Mouse (Mus musculus): ENCODE measurements around the gene Tmem182. TPM values are rescaled to one million over a fixed set of nuclear protein-coding genes. Genes with fewer than 3 reads are reported as not detected.

Tmem182 gene
- polyA plus RNA-seq, 1 experiment from 2014 or later, result 0.69 TPM

GRCm38 (mm10) chr1:40776102-40776501 lies 29.3 kb upstream of the Tmem182 start:
- 89% methylated on average over 2 of the region's 2 CpGs for WGBS
- no peak overlapping the region for H3K27ac ChIP-seq (replicated peaks)
- 0 out of 2 replicates have a peak, but pooled peaks cover 8% of the 10 kb centered on the region for H3K9me3 ChIP-seq (replicated peaks)
- H3K27me3 ChIP-seq (replicated peaks), result no peaks in the 10 kb centered on the region
- no peak for ATAC-seq (ENCODE audit: low FRiP score)
- H3K9ac ChIP-seq (replicated peaks), result no peak overlapping the region
- H3K36me3 ChIP-seq, result peaks cover 45% of the 10 kb centered on the region
- H3K4me2 ChIP-seq, result no peak overlapping the region
- H3K4me1 ChIP-seq, result no peaks in the 10 kb centered on the region
- H3K4me3 ChIP-seq (replicated peaks), result no peak overlapping the region

GRCm38 (mm10) chr1:40776763-40777162 lies 28.6 kb upstream of the Tmem182 start:
- H3K4me2 ChIP-seq, result no peak overlapping the region
- no peaks in the 10 kb centered on the region for H3K27me3 ChIP-seq (replicated peaks)
- no peak overlapping the region for H3K4me3 ChIP-seq (replicated peaks)
- no peak for ATAC-seq (ENCODE audit: low FRiP score)
- no peaks in the 10 kb centered on the region for H3K4me1 ChIP-seq
- 91% methylated on average over 3 of the region's 3 CpGs for WGBS
- H3K36me3 ChIP-seq, result peaks cover 45% of the 10 kb centered on the region
- no peak overlapping the region for H3K9ac ChIP-seq (replicated peaks)
- H3K27ac ChIP-seq (replicated peaks), result no peak overlapping the region
- 0 out of 2 replicates have a peak, but pooled peaks cover 8% of the 10 kb centered on the region for H3K9me3 ChIP-seq (replicated peaks)

GRCm38 (mm10) chr1:40783450-40783849 lies 22.0 kb upstream of the Tmem182 start:
- H3K27me3 ChIP-seq (replicated peaks), result no peaks in the 10 kb centered on the region
- peaks cover 30% of the 10 kb centered on the region for H3K36me3 ChIP-seq
- no peak overlapping the region for H3K9ac ChIP-seq (replicated peaks)
- H3K4me2 ChIP-seq, result no peak overlapping the region
- no peak for ATAC-seq (ENCODE audit: low FRiP score)
- no peaks in the 10 kb centered on the region for H3K4me1 ChIP-seq
- 0 out of 2 replicates have a peak, but pooled peaks cover 8% of the 10 kb centered on the region for H3K9me3 ChIP-seq (replicated peaks)
- no peak overlapping the region for H3K27ac ChIP-seq (replicated peaks)
- WGBS, result 91% methylated on average over 7 of the region's 7 CpGs
- H3K4me3 ChIP-seq (replicated peaks), result no peak overlapping the region

GRCm38 (mm10) chr1:40784306-40784705 lies 21.1 kb upstream of the Tmem182 start:
- Histone ChIP-seq H3K9ac (replicated peaks) (no peak overlapping the region), H3K27me3 (replicated peaks) (no peaks in the 10 kb centered on the region), H3K9me3 (replicated peaks) (0 out of 2 replicates have a peak, but pooled peaks cover under 1% of the 10 kb centered on the region), H3K4me1 (peaks cover 1% of the 10 kb centered on the region; the same call in 1 of the 2 replicates), H3K4me2 (no peak overlapping the region), H3K27ac (replicated peaks) (no peak overlapping the region), H3K4me3 (replicated peaks) (no peak overlapping the region), H3K36me3 (peaks cover 21% of the 10 kb centered on the region)
- WGBS, result 88% methylated on average over 9 of the region's 9 CpGs
- no peak for ATAC-seq (ENCODE audit: low FRiP score)

GRCm38 (mm10) chr1:40785876-40786445 lies 19.4 kb upstream of the Tmem182 start:
- H3K4me1 ChIP-seq, result peaks cover 14% of the 10 kb centered on the region
- no peak overlapping the region for H3K4me3 ChIP-seq (replicated peaks)
- no peak overlapping the region for H3K9ac ChIP-seq (replicated peaks)
- no peak overlapping the region for H3K27ac ChIP-seq (replicated peaks)
- no peaks in the 10 kb centered on the region for H3K9me3 ChIP-seq (replicated peaks)
- H3K36me3 ChIP-seq, result peaks cover 7% of the 10 kb centered on the region; the same call in 1 of the 2 replicates
- no peak for ATAC-seq (ENCODE audit: low FRiP score)
- 89% methylated on average over 11 of the region's 11 CpGs for WGBS
- H3K4me2 ChIP-seq, result no peak overlapping the region
- H3K27me3 ChIP-seq (replicated peaks), result no peaks in the 10 kb centered on the region

GRCm38 (mm10) chr1:40788956-40789355 lies 16.4 kb upstream of the Tmem182 start:
- peak overlapping the region; percentile 75; the same call in 1 of the 2 replicates for H3K4me2 ChIP-seq
- WGBS, result 78% methylated on average over 6 of the region's 6 CpGs

GRCm38 (mm10) chr1:40789666-40790233 lies 15.7 kb upstream of the Tmem182 start:
- peak; percentile 64; the same call in 1 of the 2 replicates for ATAC-seq (ENCODE audit: low FRiP score)
- H3K4me3 ChIP-seq (replicated peaks), result peak overlapping the region; percentile 76
- H3K27me3 ChIP-seq (replicated peaks), result no peaks in the 10 kb centered on the region
- H3K9me3 ChIP-seq (replicated peaks), result no peaks in the 10 kb centered on the region
- 11% methylated on average over 5 of the region's 5 CpGs for WGBS
- peak overlapping the region; percentile 67; the same call in 1 of the 2 replicates for H3K27ac ChIP-seq (replicated peaks)
- H3K4me1 ChIP-seq, result peaks cover 17% of the 10 kb centered on the region
- H3K36me3 ChIP-seq, result no peaks in the 10 kb centered on the region
- H3K9ac ChIP-seq (replicated peaks), result peak overlapping the region; percentile 55
- H3K4me2 ChIP-seq, result peak overlapping the region; percentile 75

More at GRCm38 (mm10) chr1:40788956-40789355, 16.4 kb upstream of the Tmem182 start:
- Histone ChIP-seq H3K4me1 (peaks cover 17% of the 10 kb centered on the region), H3K9ac (replicated peaks) (no peak overlapping the region), H3K27ac (replicated peaks) (no peak overlapping the region), H3K27me3 (replicated peaks) (no peaks in the 10 kb centered on the region), H3K4me3 (replicated peaks) (no peak overlapping the region), H3K9me3 (replicated peaks) (no peaks in the 10 kb centered on the region), H3K36me3 (0 out of 2 replicates have a peak, but pooled peaks cover 2% of the 10 kb centered on the region)
- ATAC-seq (ENCODE audit: low FRiP score), result no peak

- 7% methylated on average over 35 of the region's 38 CpGs for WGBS
Measured at GRCm38 (mm10) chr1:40790324-40791141, 14.9 kb upstream of the Tmem182 start, which contains the start of gene Mfsd9. Mfsd9 (minus strand) TSS chr1:40790687.

GRCm38 (mm10) chr1:40795508-40795907 lies 9.9 kb upstream of the Tmem182 start:
- Histone ChIP-seq H3K4me3 (replicated peaks) (no peak overlapping the region), H3K9ac (replicated peaks) (no peak overlapping the region), H3K27ac (replicated peaks) (no peak overlapping the region), H3K36me3 (no peaks in the 10 kb centered on the region), H3K27me3 (replicated peaks) (no peaks in the 10 kb centered on the region; the same call in 1 of the 2 replicates), H3K9me3 (replicated peaks) (no peaks in the 10 kb centered on the region), H3K4me2 (no peak overlapping the region), H3K4me1 (peaks cover 6% of the 10 kb centered on the region)
- WGBS, result 86% methylated on average over 1 of the region's 1 CpGs
- no peak for ATAC-seq (ENCODE audit: low FRiP score)

More at GRCm38 (mm10) chr1:40790324-40791141, 14.9 kb upstream of the Tmem182 start, which contains the start of gene Mfsd9:
- Histone ChIP-seq H3K27me3 (replicated peaks) (no peaks in the 10 kb centered on the region; the same call in 1 of the 2 replicates), H3K4me3 (replicated peaks) (peak within 1 kb of the TSS; percentile 76), H3K36me3 (no peaks in the 10 kb centered on the region), H3K4me1 (peaks cover 17% of the 10 kb centered on the region), H3K9me3 (replicated peaks) (no peaks in the 10 kb centered on the region), H3K27ac (replicated peaks) (peak within 1 kb of the TSS; percentile 67), H3K4me2 (peak within 1 kb of the TSS; percentile 75), H3K9ac (replicated peaks) (peak within 1 kb of the TSS; percentile 55)
- ATAC-seq (ENCODE audit: low FRiP score), result peak; percentile 95

GRCm38 (mm10) chr1:40797348-40797747 lies 8.1 kb upstream of the Tmem182 start:
- no peaks in the 10 kb centered on the region for H3K36me3 ChIP-seq
- no peaks in the 10 kb centered on the region for H3K4me1 ChIP-seq
- no peak overlapping the region for H3K4me3 ChIP-seq (replicated peaks)
- no peaks in the 10 kb centered on the region for H3K9me3 ChIP-seq (replicated peaks)
- no peak overlapping the region for H3K27ac ChIP-seq (replicated peaks)
- no peak overlapping the region for H3K4me2 ChIP-seq
- H3K27me3 ChIP-seq (replicated peaks), result no peaks in the 10 kb centered on the region; the same call in 1 of the 2 replicates
- WGBS, result 13% methylated on average over 5 of the region's 5 CpGs
- H3K9ac ChIP-seq (replicated peaks), result no peak overlapping the region
- ATAC-seq (ENCODE audit: low FRiP score), result no peak

- 92% methylated on average over 8 of the region's 8 CpGs for WGBS
- Histone ChIP-seq H3K4me2 (no peak overlapping the region), H3K4me1 (no peaks in the 10 kb centered on the region), H3K27me3 (replicated peaks) (no peaks in the 10 kb centered on the region; the same call in 1 of the 2 replicates), H3K27ac (replicated peaks) (no peak overlapping the region), H3K4me3 (replicated peaks) (no peak overlapping the region), H3K9me3 (replicated peaks) (no peaks in the 10 kb centered on the region), H3K36me3 (no peaks in the 10 kb centered on the region), H3K9ac (replicated peaks) (no peak overlapping the region)
- no peak for ATAC-seq (ENCODE audit: low FRiP score)
Measured at GRCm38 (mm10) chr1:40799121-40799520, 6.3 kb upstream of the Tmem182 start.

All from neural tube, embryonic 15.5 days (tissue).